Mouse (Mus musculus) midbrain, postnatal 0 days (tissue): Measurements from ENCODE around the gene Uaca. TPM values are rescaled to one million over a fixed set of nuclear protein-coding genes. Genes with fewer than 3 reads are reported as not detected.

ENCODE experiments used
- ATAC-seq: fragments of 200-750 bp; cut with Nextera tagmentation; 2 replicates; pipeline ENCODE4 v1.8.0; 2017; ENCODE audit warnings: moderate number of reproducible peaks, mild to moderate bottlenecking, moderate TSS enrichment, moderate library complexity; ENCODE audit not compliant: low FRiP score
- DNase-seq: peaks from one replicate; pipeline ENCODE4 v3.0.0-alpha.2; 2015; ENCODE audit warnings: low spot score
- H3K27ac ChIP-seq: fragments of 300-500 bp; sonication (generic); 2 replicates; pipeline ENCODE4 v1.5.1; 2014; ENCODE audit warnings: low read depth, mild to moderate bottlenecking, low read length, mixed read lengths
- H3K27me3 ChIP-seq: fragments of 300-500 bp; sonication (generic); 2 replicates; pipeline ENCODE4 v1.6.1; 2014; ENCODE audit warnings: low read length, control low read depth, mixed read lengths; ENCODE audit not compliant: insufficient read depth
- H3K36me3 ChIP-seq: fragments of 300-500 bp; sonication (generic); 2 replicates; pipeline ENCODE4 v1.6.1; 2014; ENCODE audit warnings: low read length, control low read depth, mixed read lengths; ENCODE audit not compliant: insufficient read depth
- H3K4me1 ChIP-seq: fragments of 300-500 bp; sonication (generic); 2 replicates; pipeline ENCODE4 v1.6.1; 2014; ENCODE audit warnings: mild to moderate bottlenecking, control low read depth, antibody characterized with exemption, low read length, mixed read lengths; ENCODE audit not compliant: insufficient read depth
- H3K4me2 ChIP-seq: fragments of 300-500 bp; sonication (generic); 2 replicates; pipeline ENCODE4 v1.6.1; 2014; ENCODE audit warnings: low read depth, mild to moderate bottlenecking, low read length, mixed read lengths; ENCODE audit not compliant: poor library complexity, severe bottlenecking
- H3K4me3 ChIP-seq: fragments of 300-500 bp; sonication (generic); 2 replicates; pipeline ENCODE4 v1.5.1; 2014; ENCODE audit warnings: low read depth, mild to moderate bottlenecking, low read length, moderate library complexity
- H3K9ac ChIP-seq: fragments of 300-500 bp; sonication (generic); replicated peaks from 2 replicates; pipeline ENCODE4 v1.6.1; 2014; ENCODE audit warnings: mild to moderate bottlenecking, low read length, moderate library complexity, mixed read lengths; ENCODE audit not compliant: poor library complexity, severe bottlenecking
- H3K9me3 ChIP-seq: fragments of 300-500 bp; sonication (generic); 2 replicates; pipeline ENCODE4 v1.6.1; 2016; ENCODE audit warnings: low read length, control low read depth
- CTCF ChIP-seq: IDR thresholded peaks from 2 replicates; pipeline ENCODE4 v1.5.1; 2016; ENCODE audit warnings: antibody characterized with exemption, mild to moderate bottlenecking
- WGBS: fragments of 180-500 bp; shearing (Covaris S2); extraction: QIAGEN DNeasy Blood & Tissue Kit; methylation state at CpG from one replicate; pipeline ENCODE4 v1.1.7; 2014; 5-methylcytosine and 5-hydroxymethylcytosine counted together
- polyA plus RNA-seq: library from polyadenylated mRNA; unstranded; fragments of >200 nt; fragmentation: Nextera tagmentation; extraction: Ambion mirVana; gene quantifications from 2 replicates; pipeline ENCODE4 v1.2.1, GENCODE M21; 2015
- total RNA-seq: library from RNA; depleted of rRNA; stranded (reverse); fragments of >200 nt; gene quantifications from 2 replicates; pipeline ENCODE4 v1.2.3, GENCODE M21; 2014

The Uaca gene
- total and polyA plus RNA-seq, 2 experiments from 2014 or later = 8.9 to 10.8 TPM

DNA sequence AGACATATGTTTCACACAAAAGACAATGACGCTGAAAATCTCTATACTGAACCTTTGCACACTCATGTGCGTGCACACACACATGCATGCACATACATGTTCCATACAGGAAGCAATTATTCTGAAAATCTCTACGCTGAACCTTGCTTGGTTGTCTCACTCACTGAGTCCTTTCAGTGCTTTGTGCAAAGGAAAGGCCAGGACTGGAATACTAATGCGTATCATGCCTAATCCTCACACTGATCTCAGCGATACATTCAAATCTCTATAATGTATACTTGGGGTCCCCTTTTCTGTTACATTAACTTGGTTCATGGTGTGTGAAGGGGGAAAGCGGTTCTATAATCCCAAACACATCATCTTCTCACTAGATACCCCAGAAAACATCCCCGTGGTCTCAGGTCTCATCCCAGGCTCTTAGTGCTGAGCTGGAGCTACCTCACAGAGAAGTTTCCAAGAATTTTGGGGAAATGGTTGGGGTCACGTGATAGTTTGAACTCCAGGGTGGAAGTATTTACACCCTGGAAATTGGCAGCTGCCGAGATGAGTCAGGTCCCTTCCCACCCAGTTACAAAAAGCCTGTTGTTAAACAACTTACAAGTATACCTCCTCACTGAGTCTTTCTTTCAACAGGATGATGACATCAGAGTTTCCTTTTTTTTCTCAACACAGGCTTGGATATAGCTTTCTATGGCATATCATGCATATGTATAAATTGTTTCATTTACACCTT is 12.1 kb upstream of the Uaca start:
- Histone ChIP-seq H3K9me3 (no peaks in the 10 kb centered on the region), H3K27ac (no peak overlapping the region), H3K4me3 (no peak overlapping the region), H3K27me3 (no peaks in the 10 kb centered on the region), H3K9ac (no peak overlapping the region), H3K4me1 (no peaks in the 10 kb centered on the region), H3K4me2 (no peak overlapping the region), H3K36me3 (no peaks in the 10 kb centered on the region)
- TF ChIP-seq CTCF = no peak
- no peak for DNase-seq
- whole genome bisulfite sequencing = 55% methylated on average over 9 of the region's 9 CpGs
- ATAC-seq = no peak

DNA sequence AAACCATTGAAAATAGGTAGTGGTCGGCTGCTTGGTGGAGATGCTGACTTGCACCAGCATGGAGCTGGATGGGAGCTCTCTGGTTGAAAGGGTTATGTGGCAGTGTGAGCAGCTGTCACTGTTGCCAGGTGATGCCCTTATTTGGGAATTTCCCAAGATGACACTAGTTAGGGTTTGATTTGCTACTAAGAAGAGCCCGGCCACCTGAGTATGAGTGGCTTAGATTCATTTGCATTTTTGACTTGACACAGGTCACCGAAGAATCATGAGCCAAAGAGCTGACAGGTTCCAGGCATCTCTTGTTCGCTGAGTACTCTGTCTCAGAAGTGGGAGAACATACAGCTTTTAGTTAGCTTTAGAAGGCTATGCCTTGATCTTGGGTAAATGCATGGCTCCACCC is 9.3 kb upstream of the Uaca start:
- no peaks in the 10 kb centered on the region for H3K4me1 ChIP-seq
- H3K4me3 ChIP-seq = no peak overlapping the region
- H3K9me3 ChIP-seq = no peaks in the 10 kb centered on the region
- ATAC-seq = no peak
- no peak for DNase-seq
- no peak overlapping the region for H3K27ac ChIP-seq
- H3K4me2 ChIP-seq = no peak overlapping the region
- H3K9ac ChIP-seq = no peak overlapping the region
- TF ChIP-seq CTCF = no peak
- no peaks in the 10 kb centered on the region for H3K27me3 ChIP-seq
- WGBS = 69% methylated on average over 4 of the region's 4 CpGs
- no peaks in the 10 kb centered on the region for H3K36me3 ChIP-seq

DNA sequence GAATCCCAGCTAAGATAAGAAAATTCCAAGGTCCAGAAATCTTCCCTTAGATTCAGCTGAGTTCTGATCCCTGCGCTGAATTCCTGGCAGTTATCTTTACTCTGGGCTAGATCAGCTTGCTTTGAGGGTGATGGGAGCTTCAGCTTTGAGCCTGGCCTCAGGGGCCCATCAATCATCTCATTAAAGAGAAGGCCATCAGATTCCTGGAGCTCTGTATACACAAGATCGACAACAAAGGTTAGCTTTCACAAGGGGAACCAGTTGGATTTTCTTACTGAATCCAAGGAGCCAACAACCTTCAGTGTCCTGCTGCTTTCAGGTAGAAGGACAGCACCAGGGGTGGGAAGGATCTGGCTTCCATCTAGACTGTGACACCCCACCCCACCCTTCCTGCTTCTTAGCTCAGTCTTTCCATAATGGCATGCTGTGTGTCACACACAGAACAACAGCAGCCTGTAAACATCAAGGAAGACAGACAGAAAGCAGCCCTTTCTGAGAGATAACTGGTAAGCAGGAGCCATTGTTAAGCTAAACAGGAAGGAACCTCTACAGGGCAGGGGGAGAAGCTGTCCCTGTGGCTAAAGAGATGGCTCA is 6.7 kb upstream of the Uaca start:
- no peak for DNase-seq
- Histone ChIP-seq H3K27me3 (no peaks in the 10 kb centered on the region), H3K4me1 (no peaks in the 10 kb centered on the region), H3K4me3 (no peak overlapping the region), H3K27ac (no peak overlapping the region), H3K4me2 (no peak overlapping the region), H3K36me3 (no peaks in the 10 kb centered on the region), H3K9ac (no peak overlapping the region), H3K9me3 (no peaks in the 10 kb centered on the region)
- no peak for ATAC-seq
- no peak for TF ChIP-seq CTCF
- WGBS = 35% methylated on average over 2 of the region's 2 CpGs

DNA sequence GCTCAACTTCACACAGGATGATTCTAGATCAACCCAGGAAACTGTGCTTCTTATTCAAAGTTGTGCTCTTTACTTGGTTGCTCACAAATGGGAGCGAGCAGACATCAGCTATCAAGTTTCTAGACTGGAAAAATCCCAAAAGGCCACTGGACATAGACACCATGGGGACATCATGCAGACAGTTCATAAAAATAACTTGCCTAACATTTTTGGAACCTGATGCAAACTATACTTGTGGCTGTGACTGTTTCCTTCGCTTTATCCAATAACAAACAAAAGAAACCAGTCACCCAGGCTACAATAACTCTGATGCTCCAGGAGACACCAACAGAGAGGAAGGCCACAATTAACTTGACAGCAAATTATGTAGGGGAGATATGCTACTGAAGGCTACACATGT is 4.1 kb upstream of the Uaca start:
- no peak overlapping the region for H3K9ac ChIP-seq
- DNase-seq (no peak), ATAC-seq (no peak)
- no peaks in the 10 kb centered on the region for H3K36me3 ChIP-seq
- no peak overlapping the region for H3K4me2 ChIP-seq
- no peak overlapping the region for H3K4me3 ChIP-seq
- H3K27me3 ChIP-seq = no peaks in the 10 kb centered on the region
- TF ChIP-seq CTCF = no peak
- WGBS = 81% methylated on average over 2 of the region's 2 CpGs
- H3K4me1 ChIP-seq = no peaks in the 10 kb centered on the region; the same call in 1 of the 2 replicates
- no peak overlapping the region for H3K27ac ChIP-seq
- H3K9me3 ChIP-seq = no peaks in the 10 kb centered on the region

DNA sequence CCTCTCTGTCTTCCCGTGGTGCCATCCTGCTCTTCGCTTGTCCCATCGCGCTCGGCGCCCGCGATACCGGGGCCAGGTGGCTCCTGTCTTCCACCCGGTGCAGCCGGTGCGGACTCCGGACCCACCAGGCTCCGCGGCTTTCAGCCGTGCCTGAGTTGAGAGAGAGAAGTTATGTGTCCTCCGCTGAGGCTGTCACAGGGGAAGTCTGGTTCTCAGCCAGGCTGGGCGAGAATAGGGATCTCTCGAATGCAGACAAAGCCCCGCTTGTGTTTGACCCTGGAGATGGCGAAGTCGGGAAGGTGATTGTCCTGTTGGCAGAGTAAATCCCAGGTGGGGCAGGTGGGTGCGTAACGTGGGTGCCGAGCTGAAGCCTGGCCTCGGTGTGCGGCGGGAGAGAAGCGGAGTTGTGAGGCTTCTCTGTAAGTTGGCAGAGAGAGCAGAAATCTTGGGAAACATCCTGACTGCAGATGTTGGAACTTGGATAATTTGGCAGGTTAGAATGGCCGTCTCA is 554 bp downstream of the Uaca start:
- H3K4me1 ChIP-seq = no peaks in the 10 kb centered on the region; the same call in 1 of the 2 replicates
- WGBS = 2% methylated on average over 30 of the region's 30 CpGs
- H3K36me3 ChIP-seq = no peaks in the 10 kb centered on the region
- H3K4me2 ChIP-seq = peak overlapping the region; percentile 100
- no peaks in the 10 kb centered on the region for H3K27me3 ChIP-seq
- peak overlapping the region; percentile 59 for H3K9ac ChIP-seq
- DNase-seq = peak; percentile 27
- TF ChIP-seq CTCF = no peak
- H3K27ac ChIP-seq = no peak overlapping the region
- H3K9me3 ChIP-seq = no peaks in the 10 kb centered on the region
- peak overlapping the region; percentile 65 for H3K4me3 ChIP-seq
- no peak for ATAC-seq

DNA sequence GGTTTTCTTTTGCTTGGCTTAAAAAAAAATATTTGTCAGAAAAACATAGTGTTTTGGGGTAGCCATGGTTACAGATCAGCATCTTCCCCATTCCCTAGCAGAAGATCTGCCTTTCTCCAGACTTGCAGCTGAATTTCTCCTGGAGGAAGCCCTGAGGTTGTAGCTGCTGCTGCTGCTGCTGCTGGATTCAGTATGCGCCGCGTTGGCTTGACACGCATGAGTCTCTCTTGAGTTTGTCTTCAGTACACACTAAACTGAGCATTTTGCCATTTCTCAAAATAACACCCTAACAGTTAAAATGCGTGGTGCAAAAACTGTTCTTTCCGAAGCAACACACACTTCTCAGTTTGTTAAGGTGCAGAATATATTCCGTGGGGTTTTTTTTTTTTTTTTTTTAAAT is 1.7 kb downstream of the Uaca start:
- H3K4me3 ChIP-seq = no peak overlapping the region
- no peaks in the 10 kb centered on the region for H3K9me3 ChIP-seq
- H3K27ac ChIP-seq = no peak overlapping the region
- no peak overlapping the region for H3K9ac ChIP-seq
- TF ChIP-seq CTCF = no peak
- no peaks in the 10 kb centered on the region for H3K36me3 ChIP-seq
- 0 out of 2 replicates have a peak overlapping the region, but pooled peaks have one; percentile 1 for H3K4me2 ChIP-seq
- WGBS = 71% methylated on average over 7 of the region's 7 CpGs
- DNase-seq (no peak), ATAC-seq (no peak)
- H3K27me3 ChIP-seq = no peaks in the 10 kb centered on the region
- no peaks in the 10 kb centered on the region; the same call in 1 of the 2 replicates for H3K4me1 ChIP-seq
